Mouse (Mus musculus): ENCODE results near the gene Gm8922.
"Not testable (repeated sequence)": the region's sequence is repeated elsewhere in the genome, so short reads cannot be mapped to it uniquely, and the experiment has no call there.

The Gm8922 gene

DNA sequence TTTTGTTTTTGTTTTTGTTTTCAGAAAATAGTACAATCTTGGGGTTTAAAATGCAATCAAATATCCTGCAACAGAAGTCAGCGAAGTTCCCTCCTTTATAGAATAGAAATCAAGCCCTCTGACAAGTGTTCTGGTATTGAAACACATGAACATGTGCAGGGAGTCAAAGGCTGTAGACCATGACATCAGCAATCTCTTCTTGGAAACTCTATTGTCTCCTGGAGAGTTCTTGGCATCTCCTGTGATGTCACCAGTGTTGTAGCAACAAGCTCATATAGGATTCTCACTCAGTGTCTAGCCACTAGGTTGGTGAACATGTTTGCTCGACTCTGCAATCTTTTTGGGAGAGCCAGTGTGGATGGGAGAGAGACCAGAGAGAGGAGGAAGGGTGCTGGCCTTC lies at the start of gene Gm8922:
TSS of gene Gm8922 (plus strand) at position 301 of the 400 bp plus-strand sequence.
- not testable (repeated sequence) for DNase-seq (ENCODE audit: low spot score in 2 of 2)

Data from frontal cortex, postnatal 14 days (tissue).